Comparison of ENCODE assay signal across 24 mouse cellular contexts in genomic region chr2:84704329-84704728, GRCm38 (mm10). TPM values are rescaled to one million over a fixed set of nuclear protein-coding genes. Genes with fewer than 3 reads are reported as not detected.
DNase-seq lines count a peak whose midpoint lies in the region; ATAC-seq and TF ChIP-seq lines count a peak whose summit lies in the region.
"Had no signal": no experiment of that assay in that cellular context is flagged by ENCODE, and none has a peak within 500 bp of the region (broad histone marks: within the 10 kb centered on the region; RNA-seq: fewer than 3 reads in every experiment).

No protein-coding gene starts in this region.

- no peak for TF ChIP-seq RAD21 in MEL (IDR thresholded peaks at IDR 0.05; ENCODE audit: low read depth, low read length)

- ATAC-seq in kidney, embryonic 14.5 days (ENCODE audit: low FRiP score, low TSS enrichment): peak; percentile 57; the same call in 1 of the 2 replicates
- no peak for ATAC-seq in stomach, embryonic 14.5 days (ENCODE audit: insufficient number of reproducible peaks, insufficient read depth, low FRiP score, low read depth)
- ATAC-seq in CD4-positive, CD25-positive, alpha-beta regulatory T cell, adult 4 months: no peak
- ATAC-seq: midbrain, embryonic 15.5 days had no signal

- TF ChIP-seq POLR2A in MEL (IDR thresholded peaks at IDR 0.05; ENCODE audit: control insufficient read depth in 1 of 2, insufficient read depth in 1 of 2, low read depth in 1 of 2, low read length in 2 of 2, poor library complexity in 1 of 2): no peak

- peaks cover 31% of the 10 kb centered on the region for H3K79me2 ChIP-seq in MEL (ENCODE audit: control insufficient read depth, insufficient read depth, low read length, poor library complexity)

- DNase-seq in kidney, postnatal 25 days: no peak
- DNase-seq in 3T3-L1 (ENCODE audit: low read depth, low spot score) (peak; percentile 42), MEL (ENCODE audit: low read depth, low spot score) (no peak)
- no peak for DNase-seq in adrenal gland, postnatal 14 days
- DNase-seq: adrenal gland, postnatal 36 days; cerebellum, adult 2 months; cerebellum, postnatal 36 days; gastrocnemius, postnatal 25 days; heart, postnatal 10 days; lung, postnatal 14 days had no signal

- no peak overlapping the region for H3K27ac ChIP-seq in kidney, embryonic 14.5 days (ENCODE audit: low read depth, low read length)
- H3K27ac ChIP-seq in MEL (ENCODE audit: control insufficient read depth, low read depth, low read length): 0 out of 2 replicates have a peak overlapping the region, but pooled peaks have one; percentile 31
- H3K27ac ChIP-seq in stomach, embryonic 14.5 days (ENCODE audit: low read length): peak overlapping the region; percentile 63; the same call in 1 of the 2 replicates
- H3K27ac ChIP-seq: forebrain, embryonic 12.5 days; hindbrain, embryonic 13.5 days; limb, embryonic 13.5 days; midbrain, embryonic 15.5 days had no signal

- no peak overlapping the region for H3K9ac ChIP-seq in kidney, embryonic 14.5 days (ENCODE audit: low read depth, low read length)
- H3K9ac ChIP-seq in MEL (ENCODE audit: control insufficient read depth, low read depth, low read length, poor library complexity, severe bottlenecking): no peak overlapping the region
- no peak overlapping the region for H3K9ac ChIP-seq in stomach, embryonic 14.5 days (replicated peaks; ENCODE audit: low read depth, low read length)
- H3K9ac ChIP-seq: forebrain, embryonic 12.5 days; hindbrain, embryonic 13.5 days; limb, embryonic 13.5 days; midbrain, embryonic 15.5 days had no signal

- no peak overlapping the region for H3K4me2 ChIP-seq in kidney, embryonic 14.5 days (replicated peaks; ENCODE audit: low read depth, low read length)
- H3K4me2 ChIP-seq in stomach, embryonic 14.5 days (replicated peaks; ENCODE audit: low read depth, low read length): no peak overlapping the region
- H3K4me2 ChIP-seq: forebrain, embryonic 12.5 days; hindbrain, embryonic 13.5 days; limb, embryonic 13.5 days; midbrain, embryonic 15.5 days had no signal

- WGBS in kidney, embryonic 14.5 days: 69% methylated on average over 5 of the region's 5 CpGs
- 84% methylated on average over 5 of the region's 5 CpGs for WGBS in stomach, embryonic 14.5 days

- H3K4me3 ChIP-seq in kidney, embryonic 14.5 days (ENCODE audit: low read length): no peak overlapping the region
- H3K4me3 ChIP-seq in MEL (ENCODE audit: control insufficient read depth in 1 of 2, insufficient read depth in 1 of 2, low read depth in 2 of 2, low read length in 2 of 2): no peak overlapping the region
- no peak overlapping the region for H3K4me3 ChIP-seq in stomach, embryonic 14.5 days (ENCODE audit: low read depth, low read length)
- H3K4me3 ChIP-seq: forebrain, embryonic 12.5 days; hindbrain, embryonic 13.5 days; limb, embryonic 13.5 days; megakaryocyte, embryonic 14.5 days; midbrain, embryonic 15.5 days; myocyte had no signal

- no peaks in the 10 kb centered on the region for H3K9me3 ChIP-seq in kidney, embryonic 14.5 days (ENCODE audit: control insufficient read depth, low read length)
- H3K9me3 ChIP-seq in MEL (replicated peaks; ENCODE audit: insufficient read depth, low read length): no peaks in the 10 kb centered on the region
- no peaks in the 10 kb centered on the region for H3K9me3 ChIP-seq in stomach, embryonic 14.5 days (ENCODE audit: control insufficient read depth, low read depth, low read length)
- H3K9me3 ChIP-seq: forebrain, embryonic 12.5 days; hindbrain, embryonic 13.5 days; limb, embryonic 13.5 days; megakaryocyte, embryonic 14.5 days; midbrain, embryonic 15.5 days had no signal

- TF ChIP-seq CTCF in MEL (IDR thresholded peaks at IDR 0.05 in 2 of 3, conservative IDR thresholded peaks at IDR 0.05 in 1 of 3; ENCODE audit: control insufficient read depth in 1 of 3, insufficient read depth in 1 of 3, low read depth in 2 of 3, low read length in 3 of 3, poor library complexity in 1 of 3, severe bottlenecking in 1 of 3): no peak

- peaks cover 4% of the 10 kb centered on the region; the same call in 1 of the 2 replicates for H3K4me1 ChIP-seq in kidney, embryonic 14.5 days (ENCODE audit: control insufficient read depth, insufficient read depth, low read length)
- H3K4me1 ChIP-seq in MEL (ENCODE audit: control insufficient read depth in 1 of 2, insufficient read depth in 2 of 2, low read length in 2 of 2): peaks cover 14 to 19% of the 10 kb centered on the region in 2 experiments
- H3K4me1 ChIP-seq in stomach, embryonic 14.5 days (ENCODE audit: control insufficient read depth, insufficient read depth, low read length): 0 out of 2 replicates have a peak, but pooled peaks cover 4% of the 10 kb centered on the region

- peaks cover 43% of the 10 kb centered on the region for H3K36me3 ChIP-seq in kidney, embryonic 14.5 days (ENCODE audit: control insufficient read depth, insufficient read depth, low read length)
- H3K36me3 ChIP-seq in MEL (ENCODE audit: control insufficient read depth in 1 of 2, insufficient read depth in 2 of 2, low read length in 2 of 2): peaks cover 5 to 50% of the 10 kb centered on the region in 2 experiments; a peak in 3 of 4 replicates
- H3K36me3 ChIP-seq in stomach, embryonic 14.5 days (ENCODE audit: control insufficient read depth, insufficient read depth, low read length): peaks cover 35% of the 10 kb centered on the region

- no peaks in the 10 kb centered on the region for H3K27me3 ChIP-seq in kidney, embryonic 14.5 days (ENCODE audit: control insufficient read depth, insufficient read depth, low read length)
- H3K27me3 ChIP-seq in MEL (ENCODE audit: control insufficient read depth in 1 of 2, insufficient read depth in 2 of 2, low read length in 2 of 2): no peaks in the 10 kb centered on the region
- no peaks in the 10 kb centered on the region for H3K27me3 ChIP-seq in stomach, embryonic 14.5 days (ENCODE audit: control insufficient read depth, insufficient read depth, low read length)
- H3K27me3 ChIP-seq: forebrain, embryonic 12.5 days; hindbrain, embryonic 13.5 days; limb, embryonic 13.5 days; megakaryocyte, embryonic 14.5 days; midbrain, embryonic 15.5 days had no signal

- TF ChIP-seq EP300 in MEL (IDR thresholded peaks at IDR 0.05; ENCODE audit: low read depth in 1 of 2, low read length in 2 of 2): no peak

TF ChIP-seq in MEL, 35 proteins besides CTCF, POLR2A, EP300 and RAD21 (continues in another document):
- TF ChIP-seq MAFK (IDR thresholded peaks at IDR 0.05; ENCODE audit: borderline replicate concordance, low read depth, low read length) (no peak), SMC3 (IDR thresholded peaks at IDR 0.05; ENCODE audit: low read depth, low read length) (no peak), TBP (IDR thresholded peaks at IDR 0.05; ENCODE audit: low read depth, low read length) (no peak), USF2 (IDR thresholded peaks at IDR 0.05; ENCODE audit: borderline replicate concordance in 1 of 2, insufficient read depth in 1 of 2, low read depth in 1 of 2, low read length in 2 of 2) (no peak), TAL1 (IDR thresholded peaks at IDR 0.05; ENCODE audit: low read length) (no peak)

RNA-seq across cellular contexts. Expression of gene Zdhhc5, which starts 10.7 kb away (rescaled TPM):
- 41.0 and 48.8 TPM in 2 replicates for polyA plus RNA-seq in kidney, embryonic 14.5 days (2014; fragmentation: Nextera tagmentation; extraction: Ambion mirVana)
- 26.4 and 29.3 TPM in 2 replicates for total RNA-seq in MEL (2012; rRNA removed)
- polyA plus RNA-seq in MEL (2012; ENCODE audit: insufficient read depth in 1 of 2, insufficient read length in 2 of 2, low read depth in 1 of 2, low replicate concordance in 2 of 2, missing spikeins in 1 of 2): 10 to 100 TPM in 1 of 2 experiments, not detected in 1; 42.9 TPM
- 35.9 and 36.5 TPM in 2 replicates for polyA plus RNA-seq in stomach, embryonic 14.5 days (2014; fragmentation: Nextera tagmentation; extraction: Ambion mirVana)
- polyA plus RNA-seq in CD4-positive, CD25-positive, alpha-beta regulatory T cell, adult 4 months (2017; shearing (Covaris generic)): 10 to 100 TPM; 10.1 to 12.5 TPM
- 52.8 and 58.1 TPM in 2 replicates for total RNA-seq in adrenal gland, postnatal 14 days (2021)

RNA-seq across cellular contexts. Expression of gene Clp1, which starts 22.8 kb away (rescaled TPM):
- 33.2 and 34.5 TPM in 2 replicates for polyA plus RNA-seq in kidney, embryonic 14.5 days (2014; fragmentation: Nextera tagmentation; extraction: Ambion mirVana)
- total RNA-seq in MEL (2012; rRNA removed): 27.1 and 29.1 TPM in 2 replicates
- 10 to 100 TPM in 1 of 2 experiments, not detected in 1; 29.8 TPM for polyA plus RNA-seq in MEL (2012; ENCODE audit: insufficient read depth in 1 of 2, insufficient read length in 2 of 2, low read depth in 1 of 2, low replicate concordance in 2 of 2, missing spikeins in 1 of 2)
- polyA plus RNA-seq in stomach, embryonic 14.5 days (2014; fragmentation: Nextera tagmentation; extraction: Ambion mirVana): 26.7 and 28.9 TPM in 2 replicates
- polyA plus RNA-seq in CD4-positive, CD25-positive, alpha-beta regulatory T cell, adult 4 months (2017; shearing (Covaris generic)): 10 to 100 TPM; 50.3 to 54.6 TPM
- 14.5 and 15.7 TPM in 2 replicates for total RNA-seq in adrenal gland, postnatal 14 days (2021)

RNA-seq across cellular contexts. Expression of gene Tmx2, which starts 25.4 kb away (rescaled TPM):
- 145 and 163 TPM in 2 replicates for polyA plus RNA-seq in kidney, embryonic 14.5 days (2014; fragmentation: Nextera tagmentation; extraction: Ambion mirVana)
- total RNA-seq in MEL (2012; rRNA removed): 54.2 and 66.8 TPM in 2 replicates
- 10 to 100 TPM in 1 of 2 experiments, not detected in 1; 64.6 TPM for polyA plus RNA-seq in MEL (2012; ENCODE audit: insufficient read depth in 1 of 2, insufficient read length in 2 of 2, low read depth in 1 of 2, low replicate concordance in 2 of 2, missing spikeins in 1 of 2)
- 119 and 130 TPM in 2 replicates for polyA plus RNA-seq in stomach, embryonic 14.5 days (2014; fragmentation: Nextera tagmentation; extraction: Ambion mirVana)
- 100 to 1,000 TPM; 115 to 140 TPM for polyA plus RNA-seq in CD4-positive, CD25-positive, alpha-beta regulatory T cell, adult 4 months (2017; shearing (Covaris generic))
- 102 and 103 TPM in 2 replicates for total RNA-seq in adrenal gland, postnatal 14 days (2021)

RNA-seq across cellular contexts. Expression of gene Med19, which starts 26.1 kb away (rescaled TPM):
- polyA plus RNA-seq in kidney, embryonic 14.5 days (2014; fragmentation: Nextera tagmentation; extraction: Ambion mirVana): 48.5 and 50.5 TPM in 2 replicates
- total RNA-seq in MEL (2012; rRNA removed): 13.9 and 18.8 TPM in 2 replicates
- 10 to 100 TPM in 1 of 2 experiments, not detected in 1; 26.0 TPM for polyA plus RNA-seq in MEL (2012; ENCODE audit: insufficient read depth in 1 of 2, insufficient read length in 2 of 2, low read depth in 1 of 2, low replicate concordance in 2 of 2, missing spikeins in 1 of 2)
- polyA plus RNA-seq in stomach, embryonic 14.5 days (2014; fragmentation: Nextera tagmentation; extraction: Ambion mirVana): 38.3 and 38.6 TPM in 2 replicates
- polyA plus RNA-seq in CD4-positive, CD25-positive, alpha-beta regulatory T cell, adult 4 months (2017; shearing (Covaris generic)): 10 to 100 TPM; 14.9 to 18.3 TPM
- 20.9 and 21.4 TPM in 2 replicates for total RNA-seq in adrenal gland, postnatal 14 days (2021)

RNA-seq across cellular contexts. Expression of gene Gm28635, which starts 26.5 kb away (rescaled TPM):
- not detected in 2 replicates for polyA plus RNA-seq in kidney, embryonic 14.5 days (2014; fragmentation: Nextera tagmentation; extraction: Ambion mirVana)
- total RNA-seq in MEL (2012; rRNA removed): 0.19 TPM in 1 of 2 replicates, not detected in the other
- polyA plus RNA-seq in MEL (2012; ENCODE audit: insufficient read depth in 1 of 2, insufficient read length in 2 of 2, low read depth in 1 of 2, low replicate concordance in 2 of 2, missing spikeins in 1 of 2): not detected
- not detected in 2 replicates for polyA plus RNA-seq in stomach, embryonic 14.5 days (2014; fragmentation: Nextera tagmentation; extraction: Ambion mirVana)
- polyA plus RNA-seq in CD4-positive, CD25-positive, alpha-beta regulatory T cell, adult 4 months (2017; shearing (Covaris generic)): not detected
- not detected in 2 replicates for total RNA-seq in adrenal gland, postnatal 14 days (2021)
- total RNA-seq: adrenal gland, postnatal 36 days had no signal
- polyA plus RNA-seq: forebrain, embryonic 12.5 days; hindbrain, embryonic 13.5 days; intestine, embryonic 14.5 days; large intestine, adult 2 months; limb, embryonic 13.5 days; liver, embryonic 16.5 days; midbrain, embryonic 15.5 days; myocyte; thymus, postnatal 0 days; urinary bladder, adult 2 months had no signal
